Mouse (Mus musculus): ENCODE measurements at regions not wholly inside any gene's neighbourhood (a gene's known extent, or its start where the extent isn't known, plus 50 kb on each side); places are given as distances from the start of the nearest gene placed in this dataset.

- DNase-seq (ENCODE audit: low read depth, low spot score) = no peak
Measured at GRCm38 (mm10) chr4:148723208-148723607, 80.1 kb downstream of the Gm572 start.

GRCm38 (mm10) chr4:148723934-148724719 is 80.1 kb upstream of the Casz1 start:
- no peak for DNase-seq (ENCODE audit: low read depth, low spot score)

- DNase-seq (ENCODE audit: low read depth, low spot score) = no peak
Measured at GRCm38 (mm10) chr4:148728800-148729199, 75.4 kb upstream of the Casz1 start.

- no peak for DNase-seq (ENCODE audit: low read depth, low spot score)
Measured at GRCm38 (mm10) chr4:148731586-148731985, 72.6 kb upstream of the Casz1 start.

GRCm38 (mm10) chr4:148734061-148734460 is 70.2 kb upstream of the Casz1 start:
- no peak for DNase-seq (ENCODE audit: low read depth, low spot score)

GRCm38 (mm10) chr4:148734547-148734946 is 69.7 kb upstream of the Casz1 start:
- no peak for DNase-seq (ENCODE audit: low read depth, low spot score)

GRCm38 (mm10) chr4:148738601-148739530 is 65.4 kb upstream of the Casz1 start:
- no peak for DNase-seq (ENCODE audit: low read depth, low spot score)

GRCm38 (mm10) chr4:148742549-148743413 is 61.4 kb upstream of the Casz1 start:
- DNase-seq (ENCODE audit: low read depth, low spot score) = peak; percentile 79

- no peak for DNase-seq (ENCODE audit: low read depth, low spot score)
Measured at GRCm38 (mm10) chr4:148743414-148743844, 60.8 kb upstream of the Casz1 start.

- DNase-seq (ENCODE audit: low read depth, low spot score) = no peak
Measured at GRCm38 (mm10) chr4:148744053-148744452, 60.2 kb upstream of the Casz1 start.

GRCm38 (mm10) chr4:148746460-148747314 is 57.5 kb upstream of the Casz1 start:
- DNase-seq (ENCODE audit: low read depth, low spot score) = no peak

- no peak for DNase-seq (ENCODE audit: low read depth, low spot score)
Measured at GRCm38 (mm10) chr4:148747315-148747644, 56.9 kb upstream of the Casz1 start.

GRCm38 (mm10) chr4:148750030-148750429 is 54.2 kb upstream of the Casz1 start:
- DNase-seq (ENCODE audit: low read depth, low spot score) = no peak

- no peak for DNase-seq (ENCODE audit: low read depth, low spot score)
Measured at GRCm38 (mm10) chr4:148751591-148751990, 52.6 kb upstream of the Casz1 start.

GRCm38 (mm10) chr4:148752360-148753093 is 51.7 kb upstream of the Casz1 start:
- DNase-seq (ENCODE audit: low read depth, low spot score) = no peak

GRCm38 (mm10) chr4:148753143-148753798 is 51.0 kb upstream of the Casz1 start:
- DNase-seq (ENCODE audit: low read depth, low spot score) = no peak

- no peak for DNase-seq (ENCODE audit: low read depth, low spot score)
Measured at GRCm38 (mm10) chr4:148753849-148754248, 50.4 kb upstream of the Casz1 start.
